Mouse (Mus musculus): ENCODE results near the gene Sgpp1. TPM values are rescaled to one million over a fixed set of nuclear protein-coding genes. Genes with fewer than 3 reads are reported as not detected.
"Not testable (repeated sequence)": the region's sequence is repeated elsewhere in the genome, so short reads cannot be mapped to it uniquely, and the experiment has no call there.

Sgpp1 gene
- total RNA-seq, 2 experiments from 2014 or later: 52.2 to 67.0 TPM

DNA sequence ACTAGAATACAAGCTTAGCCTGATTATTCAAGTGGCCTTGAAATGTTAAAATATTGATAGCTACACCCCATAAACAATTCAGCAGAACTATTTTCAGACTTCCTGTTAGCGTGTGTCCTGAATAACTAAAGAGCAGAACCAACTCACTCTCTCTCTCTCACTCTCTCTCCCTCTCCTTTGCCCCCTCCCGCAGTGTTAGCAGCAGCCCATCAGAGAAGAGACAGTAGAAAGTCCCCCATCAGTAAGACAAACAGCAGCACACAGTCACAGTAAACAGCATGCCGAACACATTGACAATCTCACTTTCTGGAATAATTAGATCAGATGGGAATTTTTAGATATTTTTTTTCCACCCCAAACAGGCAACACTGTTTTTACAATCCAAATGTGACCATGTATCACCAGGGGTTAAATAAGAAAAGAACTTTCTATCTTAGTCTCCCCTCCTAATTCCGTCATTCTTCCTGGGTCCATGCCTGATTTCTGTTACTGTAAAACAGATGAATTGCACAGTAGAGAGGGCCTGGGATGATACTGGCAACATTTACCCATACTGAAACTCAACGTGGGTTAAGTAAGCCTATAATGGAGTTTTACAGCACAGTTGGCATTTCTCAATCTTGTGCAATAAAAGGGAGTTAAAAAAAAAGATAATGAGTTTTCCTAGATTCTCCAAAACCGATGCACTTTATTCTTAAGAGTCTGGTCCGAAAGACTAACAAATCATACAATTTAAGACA lies 2.0 kb downstream of the Sgpp1 start:
- peak; percentile 69 for ATAC-seq (replicated peaks; ENCODE audit: poor library complexity, severe bottlenecking)

DNA sequence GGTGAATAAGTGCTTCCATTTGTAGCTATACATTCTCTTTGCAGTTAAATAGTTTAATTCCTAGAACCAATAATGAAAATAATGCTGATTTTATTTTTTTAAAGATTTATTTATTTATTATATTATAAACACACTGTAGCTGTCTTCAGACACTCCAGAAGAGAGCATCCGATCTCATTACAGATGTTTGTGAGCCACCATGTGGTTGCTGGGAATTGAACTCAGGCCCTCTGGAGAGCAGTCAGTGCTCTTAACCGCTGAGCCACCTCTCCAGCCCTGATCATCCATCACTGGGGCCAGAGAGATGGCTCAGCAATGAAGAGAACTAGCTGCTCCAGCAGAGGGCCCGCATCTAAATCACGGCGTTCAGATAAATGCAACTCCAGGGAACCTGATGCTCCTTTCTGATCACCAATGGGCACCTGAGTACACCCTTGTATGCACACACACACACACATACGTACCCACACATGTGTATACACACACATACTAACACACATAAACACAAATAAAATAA lies 3.5 kb downstream of the Sgpp1 start:
- ATAC-seq (replicated peaks; ENCODE audit: poor library complexity, severe bottlenecking): no peak

DNA sequence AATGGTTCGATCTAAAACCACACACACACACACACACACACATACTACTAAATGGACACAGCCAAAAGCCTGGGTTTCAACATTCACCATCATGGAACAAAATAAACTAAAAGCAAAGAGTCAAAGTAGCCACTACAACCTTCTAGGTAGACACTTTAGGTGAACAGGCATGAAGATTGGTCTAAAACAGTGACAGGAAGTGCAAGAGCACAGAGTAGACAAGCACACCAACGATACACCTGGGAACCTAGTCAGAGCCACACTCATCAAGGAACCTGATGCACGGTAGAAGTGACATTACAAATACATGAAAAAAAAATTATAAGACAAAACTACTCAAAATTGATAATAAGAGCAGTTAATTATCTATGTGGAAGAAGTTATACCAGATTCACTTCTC lies 4.0 kb downstream of the Sgpp1 start:
- no peak for ATAC-seq (replicated peaks; ENCODE audit: poor library complexity, severe bottlenecking)

DNA sequence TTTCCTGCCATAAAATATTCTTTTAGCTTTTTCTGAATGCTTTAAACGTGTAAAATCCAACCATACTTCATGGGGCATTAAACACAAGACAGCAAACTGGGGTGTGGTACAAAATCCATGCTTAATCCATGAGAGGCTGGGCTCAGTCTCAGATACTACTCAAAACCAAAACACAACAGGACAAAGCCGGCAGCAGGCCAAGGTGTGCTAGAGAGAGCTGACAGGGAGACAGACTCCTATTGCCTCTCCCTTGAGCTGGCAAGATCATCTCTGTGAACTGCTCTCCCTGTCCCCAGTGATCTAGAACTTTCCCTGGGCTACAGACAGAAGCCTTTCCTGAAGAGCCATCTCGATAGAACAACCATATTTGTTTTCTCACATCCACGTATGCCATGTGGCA lies 5.1 kb downstream of the Sgpp1 start:
- no peak for ATAC-seq (replicated peaks; ENCODE audit: poor library complexity, severe bottlenecking)

DNA sequence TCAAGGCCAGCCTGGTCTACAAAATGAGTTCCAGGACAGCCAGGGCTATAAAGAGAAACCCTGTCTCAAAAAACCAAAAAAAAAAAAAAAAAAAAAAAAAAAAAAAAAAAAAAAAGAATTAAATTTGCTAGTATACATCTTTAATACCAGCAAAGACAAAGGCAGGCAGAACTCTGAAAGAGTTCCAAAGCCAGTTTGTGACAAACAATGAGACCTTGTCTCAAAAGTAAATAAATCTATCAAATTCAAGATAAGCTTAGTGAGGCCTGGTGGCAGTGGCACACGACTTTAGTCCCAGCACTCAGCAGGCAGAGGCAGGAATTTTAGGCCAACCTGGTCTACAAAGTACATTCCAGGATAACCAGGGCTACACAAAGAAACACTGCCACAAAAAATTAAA lies 5.7 kb downstream of the Sgpp1 start:
- ATAC-seq (replicated peaks; ENCODE audit: poor library complexity, severe bottlenecking): no peak

DNA sequence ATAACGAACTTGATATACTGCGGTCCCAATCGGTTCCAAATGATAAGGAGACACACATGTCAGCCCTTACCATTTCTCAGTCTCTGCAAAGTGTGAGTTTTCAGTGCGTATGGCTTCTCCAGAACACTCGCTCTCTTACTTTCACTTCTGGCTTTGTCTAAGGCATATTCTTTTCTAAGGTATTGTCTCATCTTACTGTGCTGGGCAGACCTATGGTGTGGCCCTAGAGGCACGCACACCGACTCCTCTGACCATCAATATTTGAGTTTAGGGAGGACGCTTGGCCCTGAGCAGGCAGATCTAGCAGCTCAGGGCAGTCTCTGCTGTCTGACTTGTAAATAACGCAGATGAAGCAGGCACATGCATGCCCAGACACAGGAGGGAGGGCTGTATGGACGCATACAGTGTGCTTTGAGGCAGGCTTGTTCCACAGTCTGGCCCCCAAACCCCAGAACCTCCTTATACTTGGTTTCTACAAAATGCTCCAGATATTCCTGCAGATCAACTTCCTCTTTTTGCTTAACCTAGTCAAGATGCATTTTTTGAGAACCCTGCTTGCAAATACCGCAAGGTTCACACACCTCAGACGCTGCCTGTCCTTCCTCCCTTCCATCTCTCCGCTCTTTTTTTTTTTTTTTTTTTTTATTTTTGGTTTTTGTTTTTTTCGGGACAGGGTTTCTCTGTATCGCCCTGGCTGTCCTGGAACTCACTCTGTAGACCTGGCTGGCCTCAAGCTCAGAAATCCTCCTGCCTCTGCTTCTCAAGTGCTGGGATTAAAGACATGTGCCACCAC lies 8.0 kb downstream of the Sgpp1 start:
- ATAC-seq (replicated peaks; ENCODE audit: poor library complexity, severe bottlenecking): peak; percentile 63

DNA sequence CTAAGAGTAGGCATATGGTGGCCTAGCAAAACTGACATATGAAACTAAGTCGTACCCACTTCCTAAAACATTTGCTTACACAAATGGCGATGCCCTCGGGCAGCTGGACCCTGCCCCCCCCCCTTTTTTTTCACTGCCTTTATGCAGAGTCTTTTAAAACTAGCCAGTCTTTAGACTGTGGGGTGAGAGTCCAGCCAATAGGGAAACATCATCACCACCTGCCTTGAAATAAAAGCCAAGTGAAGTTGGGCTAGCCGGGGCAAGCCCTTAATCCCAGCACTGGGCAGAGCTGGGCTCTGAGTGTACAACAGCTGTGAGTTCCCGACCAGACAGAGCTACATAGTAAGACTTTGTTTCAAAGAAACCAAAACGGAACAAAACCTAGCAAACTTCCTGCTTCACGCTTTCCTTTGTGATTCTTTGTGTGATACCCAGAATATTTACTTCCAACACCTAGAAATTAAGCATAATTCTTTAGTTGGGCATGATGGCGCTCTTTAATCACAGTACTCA lies 9.1 kb downstream of the Sgpp1 start:
- ATAC-seq (replicated peaks; ENCODE audit: poor library complexity, severe bottlenecking): peak; percentile 70

DNA sequence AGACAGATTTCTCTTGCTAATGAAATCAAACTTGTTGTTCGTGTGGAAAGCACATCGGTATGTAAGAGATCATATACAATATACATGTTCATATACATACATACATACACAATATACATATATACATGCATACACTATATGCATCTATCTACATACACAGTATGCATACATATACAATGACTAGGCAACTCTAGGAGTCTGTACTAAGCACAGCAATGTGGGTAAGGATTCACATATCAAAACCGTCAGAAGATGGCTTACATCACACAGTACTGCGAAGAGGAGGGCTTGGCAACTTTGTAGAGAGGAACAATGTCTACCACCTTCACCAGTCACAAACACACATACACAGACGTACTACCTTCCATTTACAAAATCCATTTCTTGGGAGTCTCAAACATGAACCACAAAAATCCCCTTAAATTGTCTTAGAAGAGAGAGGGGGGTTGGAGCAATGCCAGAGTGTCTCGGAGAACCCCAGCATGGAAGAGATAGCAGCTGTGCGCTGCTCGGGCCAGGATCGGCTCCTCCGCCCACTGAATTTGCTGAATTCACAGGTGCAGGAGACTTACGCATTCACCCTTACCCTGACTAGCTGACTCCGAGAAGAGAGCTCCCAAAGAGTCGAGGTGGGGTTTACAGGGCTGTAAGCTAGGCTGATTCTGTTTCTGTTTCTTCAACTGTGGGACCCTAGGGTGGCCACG lies 10.8 kb downstream of the Sgpp1 start:
- no peak for ATAC-seq (replicated peaks; ENCODE audit: poor library complexity, severe bottlenecking)

DNA sequence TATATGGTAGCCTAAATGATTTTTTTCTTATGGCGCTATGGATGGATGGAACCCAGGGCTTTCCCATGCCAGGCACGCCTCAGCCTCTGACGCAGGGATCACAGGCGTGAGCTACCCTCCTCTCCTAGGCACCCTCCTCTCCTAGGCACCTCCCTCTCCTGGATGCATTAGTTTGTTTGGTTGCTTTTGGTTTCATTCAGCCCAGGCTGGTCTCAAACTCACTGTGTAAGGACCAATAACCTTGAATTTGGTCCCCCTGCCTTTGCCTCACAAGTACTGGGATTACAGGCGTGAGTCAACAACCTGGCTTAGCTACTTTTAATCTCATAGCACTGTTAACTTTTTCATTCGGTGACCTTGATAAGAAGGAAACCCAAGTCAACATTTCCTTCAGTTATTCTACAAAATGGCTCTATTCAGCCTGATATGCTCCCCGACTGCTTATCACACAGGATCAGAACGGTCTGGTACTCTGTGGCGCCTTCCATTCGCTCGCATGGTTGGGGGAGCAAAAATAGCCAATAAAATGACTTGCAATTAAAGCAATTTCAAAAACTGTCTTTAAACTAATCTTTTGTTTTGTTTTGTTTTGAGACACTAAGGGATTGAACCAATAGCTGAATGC lies 11.6 kb downstream of the Sgpp1 start:
- no peak for ATAC-seq (replicated peaks; ENCODE audit: poor library complexity, severe bottlenecking)

DNA sequence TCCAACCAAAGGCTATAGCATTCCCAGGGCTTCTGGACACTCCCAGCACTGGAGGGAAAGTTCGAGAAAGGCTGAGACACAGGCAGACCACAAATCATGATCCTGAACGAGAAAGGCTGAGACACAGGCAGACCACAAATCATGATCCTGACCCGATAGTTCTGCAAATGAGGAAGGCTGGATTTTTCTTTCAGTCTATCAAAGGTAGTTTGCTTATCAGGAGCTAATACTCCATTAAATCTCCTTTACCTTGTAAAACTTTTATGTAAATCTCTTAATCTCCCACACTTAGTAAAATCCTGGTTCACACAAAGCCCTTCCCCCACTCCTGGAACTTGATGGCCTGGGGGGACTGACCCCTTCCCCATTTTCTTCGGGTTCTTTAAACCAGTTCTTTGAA lies 13.6 kb downstream of the Sgpp1 start:
- no peak for ATAC-seq (replicated peaks; ENCODE audit: poor library complexity, severe bottlenecking)

DNA sequence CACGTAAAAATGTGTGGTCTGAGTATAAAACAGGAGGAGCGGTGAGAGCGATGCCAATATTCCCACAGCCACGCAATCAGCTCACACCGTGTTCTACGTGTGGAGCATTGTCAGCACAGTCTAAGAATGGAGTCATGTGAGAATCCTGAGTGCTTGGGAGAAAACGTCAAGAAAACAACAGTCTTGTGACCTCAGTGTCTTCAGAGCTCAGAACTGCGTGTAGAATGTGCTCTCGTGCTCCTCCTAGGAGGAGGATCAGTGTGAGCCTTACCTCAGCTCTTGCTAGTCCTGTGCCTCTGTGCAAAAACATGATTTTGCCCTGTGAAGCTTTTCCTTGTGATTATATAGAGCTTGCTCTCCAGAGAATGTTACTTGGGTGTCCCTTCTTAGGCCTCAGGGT lies 14.5 kb downstream of the Sgpp1 start:
- ATAC-seq (replicated peaks; ENCODE audit: poor library complexity, severe bottlenecking): no peak

DNA sequence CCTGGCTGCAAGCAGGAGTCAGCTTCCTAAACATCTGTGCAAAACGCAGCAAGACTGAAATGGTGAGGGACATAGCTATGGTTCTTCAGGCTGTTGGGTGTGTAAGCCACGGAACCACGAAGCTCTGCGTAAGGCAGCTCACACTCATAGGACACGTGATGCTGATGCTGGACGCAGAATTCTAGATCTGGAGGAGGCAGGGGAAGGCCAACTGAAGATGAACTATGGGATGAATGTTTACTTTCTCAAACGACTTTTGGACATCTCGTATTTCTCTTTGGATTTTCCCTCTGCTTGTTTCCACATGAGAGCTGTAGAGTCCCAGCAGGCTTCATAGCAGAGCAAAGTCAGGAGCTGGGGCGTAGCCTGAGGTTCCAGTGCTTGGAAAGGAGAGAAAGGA lies 21.9 kb downstream of the Sgpp1 start:
- ATAC-seq (replicated peaks; ENCODE audit: poor library complexity, severe bottlenecking): no peak

DNA sequence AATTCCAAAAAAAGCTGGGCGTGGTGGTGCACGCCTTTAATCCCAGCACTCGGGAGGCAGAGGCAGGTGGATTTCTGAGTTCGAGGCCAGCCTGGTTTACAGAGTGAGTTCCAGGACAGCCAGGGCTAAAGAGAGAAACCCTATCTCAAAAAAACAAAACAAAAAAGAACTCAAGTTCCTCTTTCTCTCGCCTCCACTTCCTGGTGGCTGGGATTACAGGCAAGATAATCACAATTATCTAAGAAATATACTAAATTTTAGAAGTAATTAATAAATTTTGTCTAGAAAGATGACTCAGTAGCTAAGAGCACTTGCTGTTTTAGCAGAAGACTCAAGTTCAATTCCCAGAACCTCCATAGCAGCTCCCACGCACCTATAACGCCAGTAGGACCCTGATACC lies 22.6 kb downstream of the Sgpp1 start:
- not testable (repeated sequence) for ATAC-seq (replicated peaks; ENCODE audit: poor library complexity, severe bottlenecking)

DNA sequence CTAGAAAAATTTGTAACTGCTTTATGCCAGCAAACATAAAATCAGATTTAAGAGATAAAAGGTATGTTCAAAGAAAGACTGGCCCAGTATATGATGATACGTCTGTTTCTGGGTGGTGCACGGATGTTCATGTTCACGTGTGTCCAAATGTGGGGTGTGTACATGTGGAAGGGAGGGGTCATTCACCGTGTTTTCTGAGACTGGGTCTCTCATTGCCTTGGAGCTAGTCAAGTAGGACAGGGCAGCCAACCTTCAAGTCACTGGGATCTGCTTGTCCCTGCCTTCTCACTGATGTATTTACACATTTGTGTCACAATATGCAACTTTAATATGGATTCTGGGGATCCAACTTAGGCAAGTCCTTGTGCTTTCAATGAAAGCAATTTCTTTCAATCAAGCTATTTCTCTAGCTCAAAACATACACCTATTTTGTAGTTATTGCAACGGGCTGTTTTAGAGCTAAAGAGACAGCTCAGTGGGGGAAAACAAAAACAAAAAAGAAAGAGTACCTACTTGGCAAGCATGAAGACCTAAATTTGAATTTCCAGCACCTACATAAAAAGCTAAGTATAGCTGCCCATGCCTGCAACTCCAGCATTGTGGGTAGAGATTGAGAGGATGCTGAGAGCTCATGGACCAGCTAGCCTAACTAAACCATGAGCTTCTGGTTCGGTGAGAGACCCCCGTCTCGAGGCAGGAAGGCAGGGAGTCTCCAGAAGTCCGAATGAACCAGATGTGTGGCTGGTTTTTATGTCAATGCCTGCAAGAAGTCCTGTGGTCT lies 24.7 kb downstream of the Sgpp1 start:
- ATAC-seq (replicated peaks; ENCODE audit: poor library complexity, severe bottlenecking): no peak

DNA sequence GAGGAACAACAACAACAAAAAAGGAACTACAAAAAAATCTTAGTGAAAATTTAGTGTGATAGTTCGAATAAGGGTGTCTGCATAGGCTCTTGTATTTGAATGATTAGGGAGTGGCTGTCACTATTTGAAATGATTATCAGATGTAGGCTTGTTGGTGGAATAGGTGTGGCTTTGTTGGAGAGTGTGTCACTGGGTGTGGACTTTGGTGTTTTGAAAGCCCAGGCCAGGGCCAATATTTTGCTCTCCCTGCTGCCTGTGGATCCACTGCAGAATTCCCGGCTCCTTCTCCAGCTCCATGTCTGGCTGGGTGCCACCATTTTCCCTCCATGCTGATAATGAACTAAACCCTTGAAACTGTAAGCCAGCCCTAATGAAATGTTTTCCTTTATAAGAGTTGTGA lies 26.0 kb downstream of the Sgpp1 start:
- ATAC-seq (replicated peaks; ENCODE audit: poor library complexity, severe bottlenecking): no peak

DNA sequence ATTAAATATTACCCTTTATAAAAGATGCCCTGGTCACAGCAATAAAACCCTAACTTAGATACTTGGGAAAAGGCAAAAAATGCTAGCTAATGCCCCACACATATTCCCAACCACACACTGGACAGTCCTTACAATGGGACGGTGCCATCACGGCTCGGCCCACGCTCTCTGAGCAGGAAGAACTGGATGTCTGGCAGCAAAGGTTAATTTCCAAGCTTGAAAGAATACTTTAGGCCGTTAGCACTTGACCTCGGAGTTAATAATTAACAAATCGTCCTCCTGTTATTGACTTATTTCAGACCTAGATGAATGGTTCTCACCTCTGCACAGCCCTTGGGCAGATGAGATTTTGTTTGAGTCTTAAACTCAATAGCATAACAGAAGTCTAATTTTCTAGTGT lies 28.9 kb downstream of the Sgpp1 start:
- ATAC-seq (replicated peaks; ENCODE audit: poor library complexity, severe bottlenecking): no peak

DNA sequence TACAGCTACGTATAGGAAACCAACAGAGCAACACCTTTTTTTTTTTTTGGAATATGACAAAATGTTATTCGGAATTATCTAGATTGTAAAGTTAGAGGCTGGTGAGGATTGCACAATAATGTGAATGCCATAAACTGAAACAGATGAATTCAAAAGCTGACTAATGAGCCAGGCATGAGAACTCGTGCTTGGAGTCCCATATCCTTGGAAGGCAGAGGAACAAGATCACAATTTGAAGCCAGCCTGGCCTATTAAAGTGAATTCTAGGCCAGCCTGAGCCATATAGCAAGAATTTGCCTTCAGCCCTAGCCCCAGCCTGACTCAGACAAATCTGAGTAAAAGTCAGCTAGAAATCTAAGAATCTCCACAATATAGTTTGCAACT lies 32.8 kb downstream of the Sgpp1 start:
- no peak for ATAC-seq (replicated peaks; ENCODE audit: poor library complexity, severe bottlenecking)

DNA sequence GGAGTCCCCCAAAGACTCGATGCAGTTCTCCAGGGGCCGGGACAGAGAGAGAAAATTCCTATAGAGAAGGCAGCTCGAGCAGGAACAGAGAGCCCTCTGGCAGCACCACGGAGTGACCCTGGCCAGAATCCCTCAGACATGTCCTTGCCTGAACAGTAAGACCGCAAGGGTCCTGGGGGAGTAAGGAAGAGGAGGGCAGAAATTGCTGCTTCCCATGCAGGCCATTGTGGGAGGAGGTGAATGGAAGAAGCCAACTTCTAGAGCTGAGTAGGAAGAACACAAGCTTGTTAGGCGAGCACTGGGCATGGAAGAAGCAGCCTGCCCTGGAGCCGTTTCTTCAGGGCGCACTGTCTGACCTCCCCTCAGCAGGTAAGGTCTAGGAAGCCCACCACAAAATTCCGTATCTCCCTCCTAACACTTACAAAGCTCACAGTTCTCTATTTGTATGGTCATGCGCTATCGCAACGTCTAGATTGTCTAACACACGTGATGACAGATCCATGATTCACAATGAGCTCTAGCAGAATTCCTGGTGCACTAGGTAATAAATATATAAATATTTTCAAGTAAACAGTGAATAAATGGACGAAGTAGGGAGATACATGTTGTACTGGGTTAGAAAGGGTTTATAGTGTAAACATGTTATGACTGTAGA lies 33.3 kb downstream of the Sgpp1 start:
- ATAC-seq (replicated peaks; ENCODE audit: poor library complexity, severe bottlenecking): no peak

Measured in granulocyte monocyte progenitor cell, adult 5-6 weeks (primary cell).